Mouse (Mus musculus): ENCODE measurements around the gene Apol9a.
"Not testable (repeated sequence)": the region's sequence is repeated elsewhere in the genome, so short reads cannot be mapped to it uniquely, and the experiment has no call there.

- not testable (repeated sequence) for TF ChIP-seq EP300 (IDR thresholded peaks at IDR 0.05; ENCODE audit: insufficient read depth, low read depth, low read length); POLR2A (IDR thresholded peaks at IDR 0.05; ENCODE audit: insufficient read depth, low read length)
Observed at GRCm38 (mm10) chr15:77419657-77420056, 8.7 kb upstream of the Apol9a start.
